ENCODE assay signal across 8 mouse cellular contexts in genomic region chr16:91011021-91011683, GRCm38 (mm10). TPM values are rescaled to one million over a fixed set of nuclear protein-coding genes. Genes with fewer than 3 reads are reported as not detected.
DNase-seq lines count a peak whose midpoint lies in the region; ATAC-seq lines count a peak whose summit lies in the region.

Gene Synj1, minus strand, starts transcription at chr16:91011308.

- peaks cover 14% of the 10 kb centered on the region for H3K36me3 ChIP-seq in hindbrain, embryonic 16.5 days (ENCODE audit: control insufficient read depth, insufficient read depth, low read length)
- H3K36me3 ChIP-seq in macrophage (ENCODE audit: inconsistent target), result peaks cover 27% of the 10 kb centered on the region

- H3K4me3 ChIP-seq in hindbrain, embryonic 16.5 days (ENCODE audit: low read length), result peak within 1 kb of the TSS; percentile 97
- peak within 1 kb of the TSS; percentile 94 for H3K4me3 ChIP-seq in macrophage (ENCODE audit: inconsistent target)

- under 1% methylated on average over 62 of the region's 66 CpGs for WGBS in hindbrain, embryonic 16.5 days
- under 1% methylated on average over 48 of the region's 66 CpGs for WGBS in macrophage (ENCODE audit: missing documents)

- peak; percentile 95 for ATAC-seq in hindbrain, embryonic 16.5 days

- H3K4me2 ChIP-seq in hindbrain, embryonic 16.5 days (ENCODE audit: low read length), result peak within 1 kb of the TSS; percentile 77

- peak; percentile 88 for DNase-seq in T-cell, adult 2 months (ENCODE audit: low spot score)
- DNase-seq in cerebellum, postnatal 36 days, result peak; percentile 87 to 92
- DNase-seq in gastrocnemius, adult 18-20 months (ENCODE audit: low spot score), result peak; percentile 87
- DNase-seq in left cerebral cortex, adult 18-20 months (ENCODE audit: low spot score in 2 of 2), result peak; percentile 90 to 95
- peak; percentile 96 for DNase-seq in right cerebral cortex, adult 18-20 months
- peak; percentile 63 for DNase-seq in urinary bladder, postnatal 10 days (ENCODE audit: low spot score)

- H3K9me3 ChIP-seq in hindbrain, embryonic 16.5 days (ENCODE audit: control insufficient read depth, low read length), result no peaks in the 10 kb centered on the region

- peak within 1 kb of the TSS; percentile 97 for H3K9ac ChIP-seq in hindbrain, embryonic 16.5 days (ENCODE audit: low read depth, low read length)

- H3K27me3 ChIP-seq in hindbrain, embryonic 16.5 days (replicated peaks; ENCODE audit: control insufficient read depth, insufficient read depth, low read length), result no peaks in the 10 kb centered on the region

- H3K4me1 ChIP-seq in hindbrain, embryonic 16.5 days (ENCODE audit: control insufficient read depth, insufficient read depth, low read depth, low read length), result peaks cover 19% of the 10 kb centered on the region

- peak within 1 kb of the TSS; percentile 98 for H3K27ac ChIP-seq in hindbrain, embryonic 16.5 days (ENCODE audit: low read depth, low read length)
- H3K27ac ChIP-seq in macrophage, result peak within 1 kb of the TSS; percentile 98

- peaks cover 46% of the 10 kb centered on the region for H3K79me2 ChIP-seq in macrophage (ENCODE audit: inconsistent target)

RNA-seq across cellular contexts. Expression of gene Synj1, which starts in this region (rescaled TPM):
- total RNA-seq in gastrocnemius, adult 18-20 months (2021), result 10 to 100 TPM in 1 of 2 experiments, 1 to 10 TPM in 1; 7.7 to 14.0 TPM
- 48.6 and 50.3 TPM in 2 replicates for polyA plus RNA-seq in hindbrain, embryonic 16.5 days (2015; fragmentation: Nextera tagmentation; extraction: Ambion mirVana)
- 100 to 1,000 TPM; 330 to 343 TPM for total RNA-seq in left cerebral cortex, adult 18-20 months (2021)
- total RNA-seq in macrophage (2018; cell fraction: chromatin; rRNA removed), result 100 to 1,000 TPM; 395 to 919 (median 673) TPM
- 100 to 1,000 TPM; 127 to 236 (median 170) TPM for total RNA-seq in macrophage (2018; cell fraction: cytosol; rRNA removed)
- total RNA-seq in macrophage (2018; cell fraction: nucleus; rRNA removed), result 100 to 1,000 TPM; 254 to 727 (median 441) TPM
- 79.6 to 138 TPM (median 127 TPM) in 3 replicates for polyA plus RNA-seq in macrophage (2018)

Comparison
In these comparisons a context has a peak if more than half of its experiments do, and no peak if none do; other contexts are left out.
1. Peak in every context shown above with its lines: DNase-seq, ATAC-seq, H3K4me3 ChIP-seq and H3K27ac ChIP-seq.
2. RNA of gene Synj1 (total RNA-seq): 330 to 343 TPM in left cerebral cortex, adult 18-20 months; 7.7 to 14.0 TPM in gastrocnemius, adult 18-20 months; every median in the first group is over 10 times any median in the second.